Mouse (Mus musculus): ENCODE measurements around the gene Polr2l.
A peak's percentile ranks its signal among the peaks of the same experiment; 100 is the strongest.

The Polr2l gene

DNA sequence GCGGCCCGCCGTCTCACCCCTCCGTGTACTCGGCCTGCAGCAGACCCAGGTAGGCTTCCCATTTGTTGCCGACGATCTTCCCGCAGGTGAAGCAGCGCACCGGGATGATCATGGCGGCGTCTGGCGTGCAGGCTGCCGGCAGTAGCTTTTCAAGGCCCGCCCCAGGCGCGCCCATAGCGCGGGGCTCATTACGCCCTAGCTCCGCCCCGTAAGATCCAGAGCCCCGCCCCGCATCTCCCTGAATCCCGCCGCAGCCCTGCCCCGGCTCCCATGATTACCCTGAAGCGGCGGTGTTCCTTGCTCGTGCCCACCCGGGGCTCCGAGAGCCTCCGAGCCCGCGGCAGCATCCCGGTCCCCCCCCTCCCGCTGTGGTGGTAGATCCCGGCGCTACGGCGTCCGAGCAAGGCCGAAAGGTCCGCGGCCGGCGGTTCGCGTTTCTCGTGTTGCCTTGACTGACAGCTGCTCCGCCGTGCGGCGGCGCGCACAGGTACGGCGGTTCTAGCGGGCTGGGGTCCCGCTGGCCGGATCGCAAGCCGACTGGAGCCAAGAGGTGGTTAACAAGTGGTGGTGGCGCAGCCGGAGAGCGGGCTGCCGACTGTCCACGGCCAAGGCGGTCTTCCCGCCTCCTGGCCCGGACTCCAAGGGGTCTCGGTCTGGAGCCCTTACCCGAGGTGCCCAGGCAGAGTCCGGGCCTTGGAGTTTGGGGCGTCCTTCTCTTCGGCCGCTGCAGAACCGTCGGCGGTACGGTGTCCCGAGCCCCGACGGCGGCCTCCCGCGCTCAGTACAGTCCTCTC is at the start of gene Polr2l, which contains the start of gene Tspan4:
Polr2l (minus strand) TSS at position 122 of the 794 bp plus-strand sequence.
Tspan4 (plus strand) TSS at position 230 of the 794 bp plus-strand sequence.
- DNase-seq (ENCODE audit: low spot score), result peak; percentile 86

DNA sequence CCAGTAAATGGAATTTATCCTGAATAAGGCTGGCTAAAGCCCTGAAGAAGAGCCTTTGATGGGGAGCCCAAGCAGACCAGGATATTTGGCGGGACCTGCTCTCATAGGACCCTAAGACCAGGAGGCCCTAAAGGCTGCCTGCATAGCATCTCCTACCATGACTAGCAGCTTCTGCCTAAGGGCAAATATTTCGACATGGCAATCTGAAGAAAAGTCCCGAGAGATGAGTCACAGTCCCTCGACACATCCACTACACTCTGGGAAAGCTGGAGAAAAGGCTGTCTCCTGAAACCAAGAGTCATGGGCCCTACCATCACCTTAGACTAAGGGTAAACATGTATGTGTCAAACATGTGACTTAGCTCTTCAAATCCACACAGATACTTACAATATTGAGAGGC is 49.3 kb upstream of the Polr2l start:
- no peak for DNase-seq (ENCODE audit: low spot score)

DNA sequence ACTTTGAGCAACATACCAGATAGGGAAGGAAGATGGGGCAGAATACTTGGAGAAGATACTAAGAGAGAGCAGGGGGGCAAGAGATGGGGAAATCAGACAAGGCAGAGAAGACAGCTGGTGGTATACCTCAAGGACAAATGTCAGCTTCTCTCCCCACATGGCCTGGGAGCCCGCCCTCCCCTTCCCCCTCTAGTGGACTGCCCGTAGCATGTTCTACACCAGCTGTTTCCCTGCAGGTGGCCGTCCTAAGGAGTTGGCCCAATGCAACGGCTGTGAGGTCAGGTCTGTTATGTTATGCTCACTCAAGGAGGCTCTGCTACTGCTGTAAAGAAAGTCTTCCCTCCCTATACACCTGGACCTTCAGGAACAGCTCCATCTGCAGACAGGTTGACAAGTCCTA is 48.1 kb upstream of the Polr2l start:
- DNase-seq (ENCODE audit: low spot score), result no peak

DNA sequence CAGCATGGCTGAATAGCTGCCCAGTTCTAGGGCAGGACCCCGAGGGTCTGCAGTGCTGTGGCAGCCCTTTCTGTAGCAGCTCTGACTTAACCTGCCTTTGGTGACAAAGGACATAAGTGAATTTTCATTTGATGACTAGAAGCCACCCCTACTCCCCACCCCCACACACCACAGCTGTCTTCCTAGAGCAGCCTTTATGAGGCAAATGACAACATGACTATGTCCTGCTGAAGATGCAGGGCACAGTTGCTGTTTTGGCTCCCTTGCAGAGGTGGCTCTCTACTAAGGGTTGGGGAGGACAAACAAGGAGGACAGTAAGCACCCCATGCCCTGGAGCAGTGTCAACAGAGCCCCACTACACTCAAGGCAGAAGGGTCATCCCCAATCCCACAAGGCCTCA is 44.9 kb upstream of the Polr2l start:
- no peak for DNase-seq (ENCODE audit: low spot score)

DNA sequence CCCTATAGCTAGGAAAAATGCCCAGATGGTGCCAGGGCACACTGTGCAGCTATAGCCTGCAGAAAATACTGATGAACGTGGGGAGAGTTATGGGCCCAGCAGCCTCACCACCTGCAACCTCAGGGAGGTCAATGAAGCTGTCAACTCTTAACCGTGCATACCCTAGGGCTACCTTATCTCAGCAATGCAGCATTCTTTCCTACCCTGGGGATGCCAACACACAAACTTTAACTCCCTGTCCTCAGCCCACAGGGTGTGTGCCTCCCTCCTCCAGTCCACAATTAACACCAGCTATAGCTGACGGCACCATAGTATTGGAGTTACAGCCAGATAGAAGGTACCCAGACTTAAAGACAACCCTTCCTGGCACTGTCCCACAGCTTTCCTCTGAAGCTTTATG is 44.0 kb upstream of the Polr2l start:
- no peak for DNase-seq (ENCODE audit: low spot score)

DNA sequence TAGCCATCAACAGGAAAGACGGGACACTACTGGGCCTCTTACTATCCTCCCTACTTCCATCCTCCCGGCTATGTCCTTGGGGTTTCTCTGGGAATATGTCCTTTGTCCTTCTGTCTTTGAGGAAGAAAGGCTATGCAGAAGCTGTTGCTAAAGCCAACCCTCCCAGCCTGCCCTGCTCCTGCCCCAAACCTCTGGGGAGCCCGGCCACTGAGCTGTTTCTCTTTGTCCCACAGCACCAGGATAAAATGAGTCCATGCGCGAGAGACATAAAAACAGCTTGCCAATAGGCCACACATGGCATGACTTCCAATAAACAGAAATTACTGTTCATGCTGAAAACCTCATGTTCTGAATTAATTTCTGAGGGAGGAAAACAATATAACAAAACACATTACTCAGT is 43.4 kb upstream of the Polr2l start:
- no peak for DNase-seq (ENCODE audit: low spot score)

DNA sequence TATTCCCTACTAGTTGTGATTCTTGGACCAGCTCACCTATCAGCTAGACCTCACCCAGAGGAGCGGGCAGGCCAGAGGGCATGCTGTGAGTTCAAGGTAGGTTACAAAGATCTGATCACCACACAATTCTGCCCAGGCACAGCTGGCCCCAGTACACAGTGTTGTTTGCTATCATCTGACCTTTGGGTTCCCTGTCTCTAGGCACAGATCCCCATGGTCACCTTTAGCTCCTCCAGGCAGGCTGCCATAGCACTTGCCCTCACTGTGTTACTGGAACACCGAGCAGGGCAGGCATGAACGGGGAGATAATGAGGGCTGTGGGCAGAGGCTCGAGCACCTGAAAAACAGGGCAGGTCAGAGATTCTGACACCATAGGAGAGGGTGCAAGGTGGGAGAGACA is 42.7 kb upstream of the Polr2l start:
- DNase-seq (ENCODE audit: low spot score), result no peak

DNA sequence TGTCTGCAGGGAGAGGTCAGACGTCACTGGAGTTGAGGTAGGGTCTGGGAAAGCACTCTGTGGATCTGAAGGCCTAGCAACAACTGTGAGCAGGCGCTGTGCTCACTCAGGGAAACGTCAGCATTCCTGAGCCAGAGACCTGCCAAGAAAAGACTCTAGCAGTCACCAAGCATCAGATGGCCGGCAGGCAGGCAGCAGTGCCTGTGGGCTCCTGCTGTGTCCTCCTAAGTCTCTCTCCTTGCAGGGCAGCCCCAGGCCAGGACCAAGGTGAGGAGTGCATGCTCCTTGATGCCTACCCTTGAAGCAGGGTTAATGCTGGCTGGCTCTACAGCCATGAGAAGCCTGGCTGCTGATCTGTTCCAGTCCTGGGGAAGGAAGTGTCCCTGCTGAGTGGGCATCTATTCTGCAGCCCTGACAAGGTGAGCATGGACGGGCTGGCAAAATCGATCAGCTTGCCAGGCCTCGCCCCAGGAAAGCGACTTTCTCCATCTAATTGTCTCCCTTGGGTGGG is 35.8 kb upstream of the Polr2l start:
- DNase-seq (ENCODE audit: low spot score), result no peak

DNA sequence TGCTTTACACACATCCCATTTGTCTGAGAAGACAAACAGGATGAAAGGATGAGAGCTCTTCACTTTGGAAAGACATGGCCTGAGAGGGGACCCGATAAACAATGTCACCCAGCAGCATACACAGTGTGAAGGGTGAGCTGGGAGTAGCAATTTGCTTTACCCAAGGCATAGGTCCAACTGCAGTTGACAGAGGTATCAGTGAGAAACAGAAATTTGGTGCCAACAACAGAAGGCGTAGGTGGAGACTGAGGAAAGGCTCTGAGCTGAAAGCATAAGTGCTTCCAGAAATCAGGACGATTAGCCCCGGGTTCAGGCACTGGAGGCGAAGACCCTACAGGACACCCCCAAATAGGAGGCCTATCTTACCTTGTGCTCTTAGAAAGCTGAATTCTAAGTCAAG is 35.3 kb upstream of the Polr2l start:
- DNase-seq (ENCODE audit: low spot score), result no peak

DNA sequence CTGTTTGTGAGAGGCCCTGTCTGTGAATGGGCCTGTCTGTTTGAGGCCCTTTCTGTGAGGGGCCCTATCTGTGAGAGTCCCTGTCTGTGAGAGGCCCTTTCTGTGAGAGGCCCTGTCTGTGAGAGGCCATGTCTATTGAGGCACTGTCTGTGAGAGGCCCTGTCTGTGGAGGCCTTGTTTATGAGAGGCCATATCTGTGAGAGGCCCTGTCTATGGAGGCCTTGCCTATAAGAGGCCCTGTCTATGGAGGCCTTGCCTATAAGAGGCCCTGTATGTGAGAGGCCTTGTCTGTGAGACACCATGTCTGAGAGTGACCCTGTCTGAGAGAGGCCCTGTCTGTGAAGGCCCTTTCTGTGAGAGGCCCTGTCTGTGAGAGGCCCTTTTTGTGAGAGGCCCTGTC is 33.2 kb upstream of the Polr2l start:
- DNase-seq (ENCODE audit: low spot score), result no peak

DNA sequence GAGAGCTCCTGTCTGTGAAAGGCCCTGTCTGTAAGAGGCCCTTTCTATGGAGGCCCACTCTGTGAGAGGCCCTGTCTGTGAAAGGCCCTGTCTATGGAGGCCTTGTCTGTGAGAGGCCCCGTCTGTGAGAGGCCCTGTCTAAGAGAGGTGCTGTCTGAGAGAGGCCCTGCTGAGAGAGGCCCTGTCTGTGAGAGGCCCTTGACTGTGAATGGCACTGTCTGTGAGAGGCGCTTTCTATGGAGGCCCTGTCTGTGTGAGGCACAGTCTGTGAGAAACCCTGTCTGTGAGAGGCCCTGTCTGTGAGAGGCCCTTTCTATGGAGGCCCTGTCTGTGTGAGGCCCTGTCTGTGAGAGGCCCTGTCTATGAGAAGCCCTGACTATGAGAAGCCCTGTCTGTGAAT is 31.3 kb upstream of the Polr2l start:
- no peak for DNase-seq (ENCODE audit: low spot score)

DNA sequence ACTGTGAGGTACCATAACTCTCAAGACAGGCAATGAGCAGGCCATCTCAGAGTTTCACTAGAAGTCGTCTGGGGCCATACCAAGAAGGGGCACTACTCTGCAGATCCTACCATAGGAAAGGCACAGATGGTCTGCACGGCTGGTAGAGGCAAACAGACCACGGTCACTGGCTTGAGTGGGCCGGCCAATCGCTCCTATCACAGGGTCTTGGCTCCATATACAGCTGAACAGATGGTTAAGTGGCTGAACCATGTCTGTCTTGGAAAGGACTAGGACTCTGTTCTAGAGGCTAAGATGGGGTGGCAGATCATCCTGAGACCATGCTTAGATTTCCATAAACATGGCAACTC is 27.6 kb upstream of the Polr2l start:
- no peak for DNase-seq (ENCODE audit: low spot score)

DNA sequence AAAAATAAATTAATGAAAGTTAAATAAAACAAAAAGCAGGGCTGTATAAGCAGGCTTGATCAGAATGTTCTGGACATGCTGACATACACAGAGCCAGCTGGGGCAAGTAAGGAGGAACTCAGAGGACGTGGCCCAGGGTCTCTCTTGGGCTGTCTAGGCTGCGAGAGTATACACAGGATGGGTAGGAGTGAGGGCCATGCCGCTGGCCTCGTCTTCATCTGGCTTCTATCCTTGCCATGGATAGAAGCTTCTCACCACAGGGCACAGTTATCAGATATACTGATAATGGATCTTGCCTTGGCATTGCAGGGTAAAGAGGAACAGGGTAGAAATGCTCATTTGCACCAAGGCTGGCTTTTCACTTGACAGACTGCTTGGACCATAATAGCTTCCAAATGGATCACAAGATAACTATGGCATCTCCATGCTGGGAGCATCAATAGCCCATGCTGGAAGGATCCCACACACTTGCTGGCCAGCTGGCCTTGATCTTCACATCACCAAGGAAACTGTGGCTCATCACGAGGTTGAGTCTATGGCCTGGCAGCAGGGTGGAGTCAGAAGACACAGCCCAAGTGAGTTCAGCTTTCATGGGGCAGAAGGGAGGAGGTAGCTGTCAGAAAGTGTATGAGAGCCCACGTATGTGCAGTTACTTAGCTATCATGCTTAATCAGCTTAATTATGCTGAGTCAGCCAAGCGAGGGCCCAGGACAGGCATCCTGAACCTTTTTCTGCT is 27.1 kb upstream of the Polr2l start:
- no peak for DNase-seq (ENCODE audit: low spot score)

DNA sequence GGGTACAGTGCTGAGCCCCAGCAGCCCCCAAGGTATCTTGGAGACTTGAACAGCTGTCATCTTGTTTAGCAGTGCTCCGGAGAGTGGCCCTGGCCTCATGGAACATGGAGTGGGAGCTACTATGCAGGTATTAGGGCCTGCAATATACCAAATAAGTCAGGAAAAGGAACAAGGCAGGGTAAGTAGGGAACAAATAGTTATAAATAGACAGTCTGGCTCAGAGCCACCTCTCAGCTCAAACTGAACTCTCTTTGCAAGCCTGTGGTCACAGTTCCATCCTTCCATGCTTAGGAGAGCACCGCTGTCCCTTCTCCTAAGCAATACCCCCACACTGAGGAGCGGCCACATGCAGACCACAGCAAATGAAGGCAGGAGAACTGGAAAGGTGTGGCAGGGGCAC is 22.7 kb upstream of the Polr2l start:
- no peak for DNase-seq (ENCODE audit: low spot score)

DNA sequence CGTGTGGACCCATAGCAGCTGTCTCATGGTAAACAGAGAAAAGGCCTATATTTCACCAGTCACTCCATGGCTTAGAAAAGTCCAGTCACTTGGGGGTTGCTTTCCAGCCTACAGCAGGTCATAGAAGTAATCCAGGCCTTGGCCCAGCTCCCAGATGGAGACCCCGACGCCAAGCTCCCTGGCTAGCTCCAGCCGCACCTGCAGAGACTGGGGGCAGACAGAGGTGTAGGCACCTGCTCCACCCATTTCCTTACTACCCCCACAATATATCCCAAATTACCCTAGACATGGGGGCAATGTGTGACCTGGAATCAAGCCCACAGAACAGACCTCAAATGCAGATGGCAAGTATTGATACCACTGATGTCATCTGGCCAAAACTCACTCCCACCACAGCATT is 21.0 kb upstream of the Polr2l start:
- no peak for DNase-seq (ENCODE audit: low spot score)

DNA sequence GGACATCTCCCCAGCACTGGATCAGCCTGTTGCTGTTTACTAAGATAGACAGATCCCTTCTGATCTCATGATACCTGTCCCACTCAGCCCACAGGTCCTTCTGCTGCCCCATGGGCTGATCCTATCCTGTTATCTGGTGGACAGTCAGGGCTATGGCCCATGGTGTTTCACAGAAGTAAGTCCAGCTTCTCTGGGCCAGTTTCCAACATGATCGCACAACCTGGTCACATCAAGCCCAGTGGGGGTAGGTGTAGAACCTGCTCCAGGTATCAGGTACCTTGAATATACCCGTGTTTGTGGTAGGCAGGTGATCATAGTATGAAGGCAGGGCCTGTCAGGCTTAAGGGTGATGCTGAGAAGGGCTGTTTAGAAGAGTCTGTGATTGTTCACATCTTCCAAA is 20.4 kb upstream of the Polr2l start:
- DNase-seq (ENCODE audit: low spot score), result no peak

DNA sequence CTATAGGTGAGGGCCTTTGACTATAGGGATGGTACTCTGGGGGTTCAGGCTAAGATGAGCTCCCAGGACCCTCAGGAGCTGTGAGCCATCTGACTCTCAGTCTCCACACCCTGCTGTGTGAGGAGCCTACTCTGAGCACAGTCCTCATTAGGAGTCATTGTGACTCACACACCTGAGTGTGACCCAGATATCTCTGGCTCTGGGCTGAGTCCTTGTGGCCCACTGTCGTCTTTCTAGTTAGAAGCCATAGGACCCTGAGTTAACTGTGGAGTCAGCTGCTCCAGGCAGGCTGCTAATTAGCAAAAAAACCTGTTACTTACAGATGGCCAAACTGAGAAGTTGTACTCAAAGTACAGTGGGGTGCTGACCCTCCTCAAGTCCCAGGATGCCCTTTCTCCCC is 18.8 kb upstream of the Polr2l start:
- no peak for DNase-seq (ENCODE audit: low spot score)

DNA sequence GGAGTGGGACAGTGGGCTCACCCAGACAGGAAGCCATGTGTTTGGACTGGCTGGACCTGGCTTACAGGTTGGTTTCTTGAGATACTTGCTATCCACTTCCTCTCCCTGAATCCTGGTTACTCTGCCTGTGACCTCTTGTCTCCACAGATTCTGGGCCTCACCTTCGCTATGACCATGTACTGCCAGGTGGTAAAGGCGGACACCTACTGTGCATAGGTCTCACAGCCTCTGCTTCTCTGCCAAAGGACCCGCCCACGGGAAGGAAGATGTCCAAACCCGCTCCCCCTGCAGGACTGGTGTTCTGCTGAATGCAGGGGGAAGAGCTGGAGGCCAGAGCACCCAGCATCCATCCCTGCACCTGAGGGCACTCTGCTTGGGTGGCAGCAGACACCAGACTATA is 17.8 kb upstream of the Polr2l start:
- no peak for DNase-seq (ENCODE audit: low spot score)

DNA sequence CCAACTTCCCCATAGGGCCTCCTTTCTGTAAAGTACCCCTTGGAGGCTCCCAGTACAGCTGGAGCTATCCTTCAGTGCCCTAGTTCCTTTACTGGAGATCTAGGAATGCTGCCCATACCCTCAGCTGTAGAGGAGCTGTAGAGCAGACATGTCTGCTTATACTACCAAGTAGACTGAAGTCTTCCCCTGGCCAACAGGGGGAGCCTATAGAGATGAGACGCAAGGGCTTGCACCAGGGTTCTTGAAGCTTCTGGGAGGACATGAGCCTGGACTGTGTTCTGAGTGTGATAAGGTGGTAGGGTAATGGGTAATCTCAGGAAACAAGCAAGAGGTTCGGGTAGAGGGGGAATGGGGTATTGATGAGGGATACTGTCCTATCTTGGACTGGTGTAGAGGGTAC is 16.2 kb upstream of the Polr2l start:
- DNase-seq (ENCODE audit: low spot score), result no peak

DNA sequence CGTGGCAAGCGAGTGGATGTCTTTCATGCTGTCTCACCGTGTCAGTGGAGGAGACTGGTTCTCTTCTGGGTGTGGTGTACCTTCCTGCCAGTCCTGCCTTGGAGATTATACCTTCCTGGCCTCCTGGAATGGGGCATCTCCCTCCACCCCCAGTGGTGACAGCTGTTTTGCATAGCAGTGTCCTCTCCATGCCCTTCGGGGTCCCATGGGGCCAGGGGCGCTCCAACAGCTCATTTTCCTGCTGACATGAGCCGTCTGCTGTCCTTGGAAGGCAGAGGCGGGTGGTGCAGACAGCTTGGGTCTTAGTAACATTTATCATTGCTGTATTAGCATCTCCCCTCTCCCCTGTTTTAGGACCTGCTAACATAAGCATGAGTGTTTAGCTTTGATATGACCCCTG is 12.2 kb upstream of the Polr2l start:
- DNase-seq (ENCODE audit: low spot score), result no peak

DNA sequence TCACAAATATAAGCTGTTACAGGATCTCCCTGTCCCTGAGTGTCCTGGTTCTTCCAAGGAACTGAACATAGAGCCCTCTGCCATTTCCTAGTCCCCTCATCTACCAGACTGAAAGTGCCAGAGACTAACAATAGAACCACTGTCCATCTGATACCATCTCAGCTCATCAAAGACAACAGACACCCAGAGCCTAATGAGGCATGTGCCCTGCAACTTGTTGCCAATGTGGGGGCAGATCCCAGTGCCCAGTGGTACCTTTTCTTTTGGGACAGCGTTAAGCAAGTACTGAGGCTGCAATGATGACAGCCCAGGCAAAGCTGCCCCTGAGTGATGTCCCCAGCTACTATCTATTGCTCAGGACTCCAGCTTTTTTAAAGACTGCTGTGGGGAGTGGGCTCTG is 11.3 kb upstream of the Polr2l start:
- no peak for DNase-seq (ENCODE audit: low spot score)

DNA sequence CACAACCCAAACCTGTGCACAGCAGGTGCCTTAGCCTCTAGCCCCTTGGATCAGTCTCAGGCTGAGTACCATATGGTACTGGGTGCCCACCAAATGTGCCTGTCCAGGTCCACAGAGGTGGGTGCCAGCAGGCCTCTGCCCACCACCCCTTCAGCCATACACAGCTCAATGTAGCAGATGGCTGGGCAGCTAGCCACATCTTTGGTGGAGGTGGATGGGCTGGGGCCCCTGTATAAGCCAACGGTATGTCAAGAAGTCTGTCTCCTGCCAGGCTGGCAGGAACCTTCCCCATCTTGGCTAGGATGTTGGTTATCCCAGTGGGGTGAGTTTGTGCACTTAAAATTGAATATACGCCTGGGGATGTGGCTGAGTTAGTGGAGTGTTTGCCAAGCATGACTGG is 10.7 kb upstream of the Polr2l start:
- DNase-seq (ENCODE audit: low spot score), result no peak

DNA sequence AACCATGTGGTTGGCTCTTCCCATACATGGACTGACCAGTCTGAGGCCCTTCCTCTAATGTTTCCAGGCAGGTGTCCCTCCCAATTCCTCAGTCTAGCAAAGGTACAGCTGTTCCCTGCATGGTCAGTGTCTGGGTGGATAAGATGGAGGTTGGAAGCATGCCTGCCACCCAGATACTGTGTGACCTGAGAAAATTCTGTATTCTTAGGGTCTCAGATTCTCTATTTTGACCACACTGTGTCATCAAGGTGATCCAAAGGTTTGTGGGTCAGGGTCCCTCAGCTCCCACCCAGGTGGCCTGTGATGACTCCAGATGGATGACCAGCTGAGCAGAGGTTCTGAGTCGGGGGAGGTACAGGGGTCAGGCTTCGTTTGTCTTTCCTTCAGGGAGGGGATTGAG is 10.3 kb upstream of the Polr2l start:
- no peak for DNase-seq (ENCODE audit: low spot score)

Data from lung, postnatal 25 days (tissue).